Mouse (Mus musculus) liver, adult 2 months (tissue): ENCODE data around the gene Cul7.

Experiments
- CTCF ChIP-seq: fragments of 200-500 bp; IDR thresholded peaks from 2 replicates; pipeline ENCODE4 v1.5.1; 2011; ENCODE audit warnings: low read depth, low read length, control low read depth
- POLR2A ChIP-seq: fragments of 200-500 bp; IDR thresholded peaks from 2 replicates; pipeline ENCODE4 v1.6.1; 2011; ENCODE audit warnings: low read length, control low read depth; ENCODE audit not compliant: insufficient read depth; ENCODE audit errors: extremely low read depth

- TF ChIP-seq CTCF (no peak), POLR2A (0 out of 2 replicates have a peak, but pooled peaks have one; percentile 47)
These were observed 5.1 kb upstream of the Cul7 start for GRCm38 (mm10) chr17:46644916-46645475.
